Mouse (Mus musculus): Measurements from ENCODE around the gene Slc30a2.
A peak's percentile ranks its signal among the peaks of the same experiment; 100 is the strongest.
"Not testable (repeated sequence)": the region's sequence is repeated elsewhere in the genome, so short reads cannot be mapped to it uniquely, and the experiment has no call there.

The Slc30a2 gene

DNA sequence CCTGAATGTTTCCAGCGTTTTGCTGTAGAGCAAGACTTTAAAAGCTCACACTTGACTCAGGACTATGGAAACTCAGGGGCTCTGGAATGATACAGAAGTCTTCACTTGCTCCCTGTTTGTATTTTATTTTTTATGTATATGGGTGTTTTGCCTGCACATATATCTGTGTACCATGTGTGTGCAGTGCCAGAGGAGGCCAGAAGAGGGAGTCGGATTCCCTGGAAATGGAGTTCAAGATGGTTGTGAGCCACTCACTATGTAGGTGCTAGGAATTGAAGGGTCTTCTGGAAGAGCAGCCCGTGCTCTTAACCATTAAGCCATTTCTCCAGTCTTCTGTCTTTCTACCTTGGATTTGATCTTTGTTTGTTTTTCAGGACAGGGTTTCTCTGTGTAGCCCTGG, 21.5 kb upstream of the Slc30a2 start:
- no peak for DNase-seq (ENCODE audit: low spot score)

DNA sequence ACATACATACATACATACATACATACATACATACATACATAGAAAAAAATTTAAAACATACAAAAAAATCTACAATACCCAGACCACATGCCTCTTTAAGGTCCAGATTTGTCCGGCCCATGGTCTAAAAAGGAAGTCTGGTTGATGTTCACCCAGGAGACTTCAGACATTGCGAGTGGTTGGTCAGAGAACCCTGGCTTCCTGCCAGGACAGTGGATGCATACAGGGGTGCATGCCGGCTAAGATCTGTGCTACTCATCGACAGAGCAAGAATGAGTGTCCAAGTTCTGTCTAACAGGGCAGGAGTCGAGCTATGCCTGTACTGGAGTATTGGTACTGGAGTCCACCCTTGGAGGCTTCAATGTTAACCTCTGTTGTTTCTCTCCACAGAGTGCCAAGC, 18.3 kb upstream of the Slc30a2 start:
- no peak for DNase-seq (ENCODE audit: low spot score)

DNA sequence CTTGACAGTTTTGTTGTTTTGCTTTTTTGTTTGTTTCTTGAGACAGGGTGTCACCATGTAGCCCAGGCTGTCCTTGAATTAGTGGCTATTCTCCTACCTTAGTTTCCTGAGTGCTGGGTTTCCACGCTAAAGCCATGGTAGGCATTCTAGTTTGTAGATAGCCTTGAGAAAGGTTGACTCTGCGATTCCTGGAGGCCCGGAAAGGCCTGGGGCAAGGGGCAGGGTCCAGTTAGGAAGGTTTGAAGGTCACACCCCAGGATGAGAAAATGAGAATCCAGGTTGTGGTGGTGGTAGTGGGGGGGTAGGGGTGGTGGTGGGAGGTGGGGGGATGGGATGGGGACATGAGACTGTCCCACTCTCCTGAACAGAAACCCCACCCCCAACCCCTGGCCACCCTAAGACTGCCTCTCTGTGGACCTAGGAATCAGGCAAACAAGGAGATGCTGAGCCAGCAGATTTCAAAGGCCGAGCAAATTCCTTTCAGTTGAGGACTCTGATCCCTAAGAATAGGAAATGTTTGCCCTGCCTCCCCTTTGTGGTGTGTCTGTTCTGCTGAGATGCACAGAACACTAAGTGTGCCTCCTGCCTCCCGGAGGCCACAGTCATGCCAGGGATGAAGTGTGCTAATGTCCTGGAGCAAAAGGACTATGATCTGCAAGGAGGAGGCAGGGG, 16.0 kb upstream of the Slc30a2 start:
- DNase-seq (ENCODE audit: low spot score): no peak

DNA sequence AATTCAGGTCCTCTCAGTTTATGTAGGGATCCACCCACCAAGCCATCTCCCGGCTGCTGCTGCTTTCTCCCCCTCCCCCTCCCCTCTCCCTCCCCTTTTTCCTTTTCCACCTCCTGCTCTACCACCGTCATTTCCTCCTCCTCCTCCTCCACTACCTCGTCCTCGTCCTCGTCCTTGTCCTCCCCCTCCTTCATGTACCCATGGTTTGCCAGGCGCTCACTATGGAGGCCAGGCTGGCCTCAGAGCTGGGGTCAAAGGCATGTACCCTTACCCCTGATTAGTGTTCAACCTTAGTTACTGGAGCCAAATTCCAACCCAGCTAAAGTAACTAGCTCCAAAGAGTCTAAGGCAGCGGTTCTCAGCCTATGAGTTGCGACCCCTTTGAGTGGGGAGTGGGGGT, 14.8 kb upstream of the Slc30a2 start:
- no peak for DNase-seq (ENCODE audit: low spot score)

DNA sequence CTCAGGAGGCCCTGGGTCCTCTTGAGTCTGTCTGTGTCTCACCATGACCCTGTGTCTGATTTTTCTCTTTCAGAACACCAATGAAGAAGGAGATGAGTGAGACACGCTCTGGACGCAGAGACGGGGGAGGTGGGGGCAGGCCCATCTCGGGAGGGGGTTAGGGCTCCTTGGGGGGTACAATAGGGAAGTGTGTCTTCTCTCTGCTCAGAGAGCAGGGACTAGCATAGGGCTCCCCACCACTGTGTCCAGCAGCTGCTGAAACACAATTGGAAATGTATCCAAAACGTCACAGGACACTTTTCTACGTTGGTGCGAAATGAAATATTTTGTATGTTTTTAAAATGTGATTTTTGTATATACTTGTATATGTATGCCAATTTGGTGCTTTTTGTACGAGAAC, 14.1 kb upstream of the Slc30a2 start:
- no peak for DNase-seq (ENCODE audit: low spot score)

DNA sequence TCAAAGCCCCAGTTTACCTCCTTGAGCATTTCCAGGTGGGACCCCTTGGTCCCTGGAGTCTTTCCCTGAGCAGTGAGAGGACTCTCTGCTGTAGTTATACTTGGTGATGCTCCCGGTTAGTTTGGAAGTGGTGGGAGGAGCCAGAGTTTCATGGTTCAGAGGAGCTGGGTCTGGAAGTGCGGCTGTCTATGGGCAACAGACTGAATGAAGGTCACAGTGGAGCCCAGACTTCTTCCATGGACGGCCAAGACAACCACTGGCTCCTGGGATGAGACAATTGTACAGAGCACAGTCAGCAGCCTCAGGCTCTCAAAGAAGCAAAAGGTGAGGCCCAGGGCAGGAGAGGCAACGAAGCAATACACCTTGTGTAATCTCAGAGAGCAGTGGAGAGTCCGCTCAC, 12.7 kb upstream of the Slc30a2 start:
- no peak for DNase-seq (ENCODE audit: low spot score)

DNA sequence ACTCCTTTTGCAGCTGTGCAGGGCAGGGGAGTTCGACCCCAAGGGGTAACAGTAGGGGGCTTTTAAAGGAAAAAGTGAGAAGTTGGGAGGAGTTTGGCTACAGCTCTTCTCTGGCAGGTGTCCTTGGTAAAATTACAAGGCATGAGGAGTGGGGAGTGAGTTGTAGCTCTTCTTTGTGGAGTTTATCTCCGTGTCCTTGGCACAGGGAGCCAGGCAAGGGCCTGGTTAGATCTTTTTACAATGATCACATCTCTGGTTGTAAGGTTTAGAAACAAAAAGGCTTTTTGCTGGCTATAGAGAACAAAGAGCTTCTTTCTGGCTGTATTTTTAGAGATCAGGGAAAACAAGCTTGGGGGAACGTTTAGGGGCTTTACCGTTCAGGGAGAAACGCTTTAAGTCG, 1.8 kb upstream of the Slc30a2 start:
- not testable (repeated sequence) for DNase-seq (ENCODE audit: low spot score)

DNA sequence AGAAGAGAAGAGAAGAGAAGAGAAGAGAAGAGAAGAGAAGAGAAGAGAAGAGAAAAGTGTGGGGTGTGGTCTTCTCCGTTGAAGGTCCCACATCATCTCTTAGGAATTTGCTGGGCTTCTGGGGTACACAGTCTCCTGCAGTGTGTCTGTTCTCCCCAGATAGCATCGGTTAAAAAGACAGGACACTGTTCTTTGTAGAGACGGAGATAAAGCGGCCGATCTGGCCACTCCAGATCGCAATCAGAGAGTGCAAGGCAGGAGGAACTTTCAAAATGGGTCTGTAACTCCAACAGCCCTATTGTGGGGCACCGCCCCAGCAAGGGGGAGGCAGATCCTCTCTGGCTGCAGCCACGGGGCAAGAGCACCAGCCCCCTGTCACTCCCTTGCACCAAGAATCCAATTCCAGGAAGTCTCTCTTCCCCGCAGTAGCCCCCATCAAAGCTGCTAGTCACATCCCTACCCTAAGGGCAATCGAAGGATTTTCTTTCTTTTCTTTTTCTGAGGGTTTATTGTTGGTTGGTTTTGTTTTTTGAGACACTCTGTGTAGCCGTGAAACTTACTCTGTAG, 685 bp upstream of the Slc30a2 start:
- no peak for DNase-seq (ENCODE audit: low spot score)

DNA sequence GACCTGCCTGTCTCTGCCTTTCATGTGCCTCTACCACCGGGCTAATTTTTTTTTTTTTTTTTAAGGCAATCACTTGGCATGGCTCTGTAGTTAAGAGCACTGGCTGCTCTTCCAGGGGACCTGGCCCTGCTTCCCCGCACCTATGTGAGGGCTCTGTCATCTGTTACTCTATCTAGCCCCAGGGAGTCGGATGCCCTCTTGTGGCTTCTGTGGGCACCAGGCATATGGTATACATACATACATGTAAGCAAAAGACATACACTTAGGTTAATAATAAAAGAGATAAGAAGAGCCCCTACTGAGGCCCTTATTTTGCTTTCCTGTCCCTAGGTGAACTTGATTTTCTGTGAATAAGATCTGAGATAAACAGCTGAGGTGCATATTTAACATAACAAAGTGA, 1.6 kb downstream of the Slc30a2 start:
- DNase-seq (ENCODE audit: low spot score): no peak

DNA sequence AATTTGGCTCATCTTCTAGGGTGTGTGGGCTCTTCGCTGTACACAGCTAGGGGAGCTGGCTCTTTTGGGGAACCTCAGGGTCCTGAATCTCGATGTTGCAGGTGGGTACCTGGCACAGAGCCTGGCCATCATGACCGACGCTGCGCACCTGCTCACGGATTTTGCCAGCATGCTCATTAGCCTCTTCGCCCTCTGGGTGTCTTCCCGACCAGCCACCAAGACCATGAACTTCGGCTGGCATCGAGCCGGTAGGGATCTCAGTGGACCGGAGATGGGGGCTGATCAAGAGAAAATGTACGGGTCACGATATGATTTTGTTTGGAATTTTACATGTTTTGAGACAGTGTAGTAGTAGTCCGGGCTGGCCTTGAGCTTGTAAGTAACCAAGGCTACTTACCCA, 2.8 kb downstream of the Slc30a2 start:
- no peak for DNase-seq (ENCODE audit: low spot score)

DNA sequence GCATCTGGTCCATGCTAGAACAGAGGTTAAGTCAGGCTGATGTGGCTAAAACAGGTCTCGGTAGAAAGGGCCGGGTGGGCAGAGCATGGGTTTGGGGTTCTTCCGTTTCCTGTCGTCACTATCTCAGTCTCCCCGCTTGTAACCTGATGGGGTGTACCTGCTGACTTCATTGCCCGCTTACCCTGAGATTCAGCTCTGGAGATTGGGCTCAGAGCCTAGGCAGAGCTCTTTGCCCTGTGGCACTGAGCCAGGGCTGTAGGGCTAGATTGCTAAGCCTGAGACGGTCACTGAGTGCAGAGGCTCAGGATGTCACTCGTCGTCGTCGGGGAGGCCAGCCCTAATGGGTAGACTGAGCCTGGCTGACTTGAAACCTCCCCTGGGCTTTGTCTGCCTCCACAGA, 5.1 kb downstream of the Slc30a2 start:
- DNase-seq (ENCODE audit: low spot score): no peak

DNA sequence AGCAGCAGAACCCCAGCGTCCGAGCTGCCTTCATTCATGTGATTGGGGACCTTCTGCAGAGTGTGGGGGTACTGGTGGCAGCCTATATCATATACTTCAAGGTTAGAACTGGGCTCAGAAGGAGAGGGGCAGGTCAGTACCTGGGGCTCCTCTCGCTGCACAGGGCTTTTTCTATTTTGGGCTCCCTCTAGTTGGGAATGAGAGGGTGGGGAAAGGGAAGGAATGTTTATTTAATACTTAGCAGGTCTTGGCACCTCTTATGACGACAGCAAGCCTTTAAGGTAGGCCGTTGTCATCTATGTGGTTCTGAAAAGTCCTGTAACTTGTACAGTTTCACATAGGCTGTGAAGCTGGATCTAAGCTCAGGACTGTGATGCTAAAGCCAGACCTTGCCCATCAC, 5.6 kb downstream of the Slc30a2 start:
- DNase-seq (ENCODE audit: low spot score): no peak

DNA sequence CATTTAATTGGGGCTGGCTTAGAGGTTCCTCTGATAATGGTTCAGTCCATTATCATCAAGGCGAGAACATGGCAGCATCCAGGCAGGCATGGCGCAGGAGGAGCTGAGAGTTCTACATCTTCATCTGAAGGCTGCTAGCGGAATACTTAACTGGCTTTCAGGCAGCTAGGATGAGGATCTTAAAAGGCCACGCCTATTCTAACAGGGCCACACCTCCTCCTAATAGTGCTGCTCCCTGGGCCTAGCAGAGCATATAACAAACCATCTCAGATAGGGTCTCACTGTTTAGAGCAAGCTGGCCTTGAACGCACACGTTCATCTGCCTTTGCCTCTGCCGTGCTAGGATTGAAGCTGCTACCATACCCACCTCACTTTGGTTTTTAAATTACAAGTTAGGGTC, 6.8 kb downstream of the Slc30a2 start:
- DNase-seq (ENCODE audit: low spot score): no peak

DNA sequence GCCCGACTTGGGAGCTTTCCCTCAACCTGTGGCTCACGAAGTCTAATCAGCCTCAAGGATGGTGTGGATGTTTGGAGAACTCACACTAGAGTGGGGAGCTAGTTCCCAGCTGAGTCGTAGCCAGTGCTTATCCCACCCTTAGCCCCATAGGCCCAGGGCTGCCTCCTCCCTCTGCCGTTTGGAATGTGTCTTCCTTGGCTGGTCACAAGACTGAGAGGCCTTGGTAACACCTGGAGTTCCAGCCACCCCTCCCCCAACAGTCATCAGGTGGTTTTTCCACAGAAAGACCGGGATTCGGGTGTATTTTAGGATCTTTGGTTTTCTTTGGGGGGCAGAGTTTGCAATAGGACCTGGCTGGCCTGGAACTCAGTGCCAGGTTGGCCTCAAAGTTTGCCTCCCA, 7.7 kb downstream of the Slc30a2 start:
- no peak for DNase-seq (ENCODE audit: low spot score)

DNA sequence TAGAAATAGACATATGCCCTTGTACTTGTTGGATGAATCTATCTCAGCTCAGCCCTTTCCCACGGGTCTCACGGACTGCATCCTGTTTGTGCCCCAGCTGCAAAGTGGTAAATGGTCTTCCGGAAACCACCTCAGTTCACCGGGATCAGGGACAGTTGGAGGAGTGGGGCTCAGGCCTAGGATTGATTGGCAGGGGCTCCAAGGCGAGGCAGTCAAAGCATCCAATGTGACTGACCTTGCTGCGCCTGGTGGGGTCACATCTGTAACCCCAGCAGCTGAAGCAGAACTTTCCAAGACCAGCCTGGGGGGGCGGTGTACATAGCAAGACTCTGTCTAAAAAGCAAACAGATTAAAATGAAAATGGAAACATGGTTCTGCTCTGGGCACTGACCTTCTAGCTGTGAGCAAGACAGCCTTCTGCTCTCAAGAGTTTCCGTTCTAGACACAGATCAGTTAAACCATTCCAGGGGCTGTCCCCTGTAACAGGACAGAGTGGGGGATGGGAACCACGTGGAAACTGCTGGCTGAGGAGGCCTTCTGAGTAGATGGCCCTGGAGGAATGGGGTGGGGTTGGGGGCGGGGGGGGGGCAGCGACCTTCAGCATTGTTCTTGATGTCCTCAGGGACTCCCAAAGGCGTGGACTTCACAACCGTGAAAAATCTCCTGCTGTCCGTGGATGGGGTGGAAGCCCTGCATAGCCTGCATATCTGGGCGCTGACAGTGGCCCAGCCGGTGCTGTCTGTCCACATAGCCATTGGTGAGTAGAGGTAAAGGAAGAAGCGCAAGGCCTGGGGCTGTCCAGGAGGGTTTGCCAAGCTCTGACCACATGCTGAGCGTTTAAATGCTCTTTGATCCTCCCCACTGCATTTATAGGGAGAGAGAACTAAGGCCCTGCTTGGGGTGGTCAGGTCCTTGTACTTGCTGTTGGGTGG, 8.6 kb downstream of the Slc30a2 start:
- no peak for DNase-seq (ENCODE audit: low spot score)

DNA sequence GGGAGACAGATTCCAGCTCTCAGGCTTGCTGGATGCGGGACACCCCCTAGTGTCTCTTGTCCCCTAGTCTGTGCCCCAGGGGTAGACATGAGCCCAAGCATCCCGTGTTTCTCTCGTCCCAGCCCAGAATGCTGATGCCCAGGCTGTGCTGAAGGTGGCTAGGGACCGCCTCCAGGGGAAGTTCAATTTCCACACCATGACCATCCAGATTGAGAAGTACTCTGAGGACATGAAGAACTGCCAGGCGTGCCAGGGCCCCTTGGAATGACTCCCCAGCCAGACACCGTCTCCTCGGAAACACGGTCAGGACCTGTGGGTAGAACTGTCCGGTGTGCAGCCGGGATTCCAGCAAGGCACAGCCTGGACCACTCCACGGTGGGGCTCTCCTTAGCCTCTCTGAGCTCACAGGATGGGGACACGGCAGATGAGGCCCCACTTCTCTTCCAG, 9.3 kb downstream of the Slc30a2 start:
- DNase-seq (ENCODE audit: low spot score): no peak

DNA sequence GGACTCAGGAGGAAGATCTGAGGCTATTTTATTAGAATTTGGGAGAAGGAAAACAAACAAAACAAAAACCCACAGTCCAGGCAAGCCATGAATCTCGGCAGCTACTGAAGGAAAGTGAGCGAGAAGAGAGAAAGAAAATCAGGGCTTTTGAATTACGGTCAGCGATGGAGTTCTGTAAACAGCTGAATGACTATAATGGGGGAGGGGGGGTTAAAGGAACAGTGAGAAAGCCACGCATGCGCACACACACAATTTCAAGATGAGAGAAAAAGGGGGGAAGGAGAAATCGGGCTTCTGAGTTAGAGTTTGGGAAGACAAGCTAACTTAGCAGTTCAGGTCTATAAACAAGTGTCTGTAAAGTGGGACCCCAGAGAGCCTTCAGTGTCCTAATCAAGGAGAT, 9.9 kb downstream of the Slc30a2 start:
- no peak for DNase-seq (ENCODE audit: low spot score)

DNA sequence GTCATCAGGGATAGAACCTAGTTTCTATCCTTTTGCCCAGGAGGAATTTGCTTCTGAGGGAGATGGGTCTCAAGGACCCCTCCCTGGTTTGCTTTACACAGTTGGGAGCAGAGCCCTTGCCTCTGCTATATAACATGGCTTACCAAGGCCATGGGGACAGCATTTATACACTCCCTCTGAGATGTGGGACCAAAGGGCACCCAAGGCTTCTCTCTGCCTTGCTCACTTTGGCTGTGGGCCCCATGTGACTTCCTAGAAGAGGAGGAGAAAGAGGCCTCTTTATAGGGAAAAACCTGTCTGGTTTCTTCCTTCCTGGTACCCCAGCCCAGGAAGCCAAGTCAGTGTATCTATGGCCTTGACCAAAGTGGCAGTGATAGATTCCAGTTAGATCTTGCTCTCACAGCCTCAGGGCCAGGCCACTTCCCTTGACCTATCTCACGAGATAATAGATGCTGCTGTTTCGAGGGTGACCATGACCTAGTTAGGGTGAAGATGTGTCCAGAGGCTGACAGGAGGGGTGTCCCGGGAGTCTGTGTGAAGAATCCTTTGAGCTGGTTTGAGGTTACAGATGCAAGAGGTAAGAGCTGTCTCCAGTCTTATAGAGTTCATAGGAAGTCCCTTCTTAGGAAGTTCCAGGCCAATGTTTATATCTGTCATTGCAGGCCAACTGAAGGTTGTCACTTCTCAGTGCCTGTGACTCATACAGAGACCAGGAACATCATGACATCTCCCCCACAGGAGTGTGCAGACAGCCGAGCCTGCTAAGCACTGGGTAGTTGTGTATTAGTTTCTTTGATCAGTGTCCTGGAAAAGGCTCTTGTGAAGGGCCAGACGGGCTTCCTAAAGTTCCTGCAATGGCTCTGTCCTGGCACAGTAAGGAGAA, 10.8 kb downstream of the Slc30a2 start:
- DNase-seq (ENCODE audit: low spot score): no peak

DNA sequence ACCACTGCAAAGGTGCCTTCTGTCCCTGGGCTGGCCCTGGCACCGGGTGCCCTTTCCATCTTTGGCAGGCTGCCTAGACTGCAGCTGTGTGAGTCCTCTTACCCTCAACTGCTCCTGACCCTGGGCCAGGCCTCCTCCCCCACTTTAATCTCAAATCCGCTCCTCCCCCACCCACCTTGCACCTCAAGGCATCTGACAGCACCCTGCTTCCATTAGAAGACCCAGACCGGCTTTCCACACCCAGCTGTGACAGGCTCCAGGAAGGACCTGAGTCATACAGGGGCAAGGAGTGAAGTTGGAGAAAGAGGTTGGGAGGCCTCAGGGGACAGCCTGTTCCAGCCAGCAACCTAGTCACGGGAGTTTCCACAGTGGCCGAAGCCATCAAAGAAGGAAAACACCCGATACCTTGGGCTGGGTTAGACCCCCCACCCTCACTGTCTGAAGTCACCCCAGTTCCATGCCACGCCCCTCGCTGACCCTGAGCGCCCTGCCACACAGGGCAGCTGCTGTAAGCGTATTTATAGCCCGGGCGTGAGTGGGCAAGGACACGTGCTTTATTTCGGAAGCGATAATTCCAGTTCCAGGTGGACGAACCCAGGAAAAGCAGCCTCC, 13.0 kb downstream of the Slc30a2 start:
- no peak for DNase-seq (ENCODE audit: low spot score)

DNA sequence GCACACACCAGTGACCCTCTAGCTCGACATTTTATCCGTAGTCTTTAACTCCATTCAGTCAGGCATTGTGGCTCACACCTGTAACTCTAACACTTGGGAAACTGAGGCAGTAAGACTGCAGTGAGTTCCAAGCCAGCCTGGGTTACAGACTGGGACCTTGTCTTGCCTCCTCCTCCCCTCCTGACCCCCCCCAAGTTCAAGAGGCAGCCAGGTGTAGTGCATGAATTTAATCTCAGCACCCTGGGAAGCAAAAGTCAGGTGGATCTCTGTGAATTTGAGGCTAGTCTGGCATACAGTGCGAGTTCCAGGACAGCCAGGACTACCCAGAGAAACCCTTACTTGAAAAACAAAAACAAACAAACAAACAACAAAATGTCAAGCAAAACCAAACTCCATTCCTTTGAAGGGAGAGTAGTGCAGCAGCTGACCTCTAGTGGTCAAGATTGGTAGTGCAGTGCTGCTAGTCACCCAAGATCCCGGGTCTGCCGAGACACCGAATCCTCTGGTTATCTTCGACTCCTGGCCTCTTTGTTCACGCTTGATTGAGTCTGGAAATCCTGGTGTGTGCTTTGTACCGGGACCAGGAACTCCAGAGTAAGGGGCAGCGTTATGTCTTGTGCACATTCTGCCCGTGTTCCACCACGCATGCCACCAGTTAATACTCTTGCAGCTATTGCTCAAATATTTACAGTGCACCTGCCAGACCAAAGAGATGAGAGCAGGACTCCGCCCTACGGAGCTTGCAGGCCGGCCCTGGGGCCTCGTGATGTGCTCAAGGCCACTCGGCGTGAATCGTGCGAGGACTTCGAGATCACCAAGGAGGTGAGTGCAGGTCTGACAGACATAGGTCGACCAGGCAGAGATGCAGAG, 13.8 kb downstream of the Slc30a2 start:
- peak; percentile 68 for DNase-seq (ENCODE audit: low spot score)

DNA sequence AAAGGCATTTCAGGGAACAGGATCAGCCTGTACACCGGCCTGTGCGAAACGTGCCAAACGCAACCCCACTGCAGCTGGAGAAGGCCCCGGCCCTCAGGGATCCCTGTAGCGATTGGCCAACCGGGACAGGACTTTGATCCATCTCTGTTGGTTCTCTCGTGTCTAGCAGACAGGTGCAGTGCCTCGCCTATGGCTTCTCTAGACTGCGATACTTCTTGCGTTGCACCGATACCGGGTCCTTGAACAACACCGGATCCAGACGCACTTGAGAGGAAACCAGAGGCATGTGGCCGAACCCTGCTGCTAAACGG, 14.4 kb downstream of the Slc30a2 start:
- DNase-seq (ENCODE audit: low spot score): no peak

All from ovary, postnatal 14 days (tissue).